19 mouse cellular contexts compared by ENCODE assay signal in the genomic region with DNA sequence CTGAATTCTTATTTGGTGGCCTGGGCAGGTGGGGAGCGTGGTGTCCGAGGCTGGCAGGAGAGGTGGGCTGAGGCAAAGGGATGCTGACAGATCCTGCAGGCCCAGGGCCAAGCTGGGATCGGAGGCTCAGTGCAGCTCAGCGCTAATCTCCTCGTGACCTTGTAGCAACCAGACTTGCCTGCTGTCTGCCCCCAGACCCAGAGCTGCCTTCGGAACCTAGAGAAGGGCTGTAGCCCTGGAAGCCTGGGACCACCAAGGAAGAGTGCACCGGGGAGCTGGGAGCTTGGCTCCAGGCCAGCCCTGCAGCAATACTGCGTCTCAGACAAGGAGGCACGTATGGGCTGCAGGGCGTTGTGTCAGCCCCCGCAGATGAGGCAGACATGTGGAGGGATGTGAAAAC. TPM values are rescaled to one million over a fixed set of nuclear protein-coding genes. Genes with fewer than 3 reads are reported as not detected.
DNase-seq lines count a peak whose midpoint lies in the region; ATAC-seq and TF ChIP-seq lines count a peak whose summit lies in the region.
"Had no signal": no experiment of that assay in that cellular context is flagged by ENCODE, and none has a peak within 500 bp of the region (broad histone marks: within the 10 kb centered on the region; RNA-seq: fewer than 3 reads in every experiment).

No protein-coding gene starts in this region.

- TF ChIP-seq CTCF in lung, embryonic 14.5 days (IDR thresholded peaks at IDR 0.05; ENCODE audit: low read depth) = no peak
- TF ChIP-seq CTCF in lung, postnatal 0 days (IDR thresholded peaks at IDR 0.05) = no peak
- no peak for TF ChIP-seq CTCF in olfactory bulb, adult 2 months (IDR thresholded peaks at IDR 0.05; ENCODE audit: insufficient read depth, low read depth, low read length)

- no peaks in the 10 kb centered on the region for H3K9me3 ChIP-seq in lung, embryonic 14.5 days (ENCODE audit: low read depth, low read length)
- H3K9me3 ChIP-seq in lung, postnatal 0 days (ENCODE audit: low read length) = no peaks in the 10 kb centered on the region
- no peaks in the 10 kb centered on the region for H3K9me3 ChIP-seq in hindbrain, embryonic 15.5 days
- H3K9me3 ChIP-seq: G1E; limb, embryonic 13.5 days had no signal

- no peak overlapping the region for H3K4me2 ChIP-seq in lung, embryonic 14.5 days
- no peak overlapping the region for H3K4me2 ChIP-seq in lung, postnatal 0 days (replicated peaks; ENCODE audit: low read depth, low read length)
- H3K4me2 ChIP-seq in hindbrain, embryonic 15.5 days = peak overlapping the region; percentile 79
- H3K4me2 ChIP-seq: limb, embryonic 13.5 days had no signal

- H3K4me1 ChIP-seq in lung, embryonic 14.5 days (ENCODE audit: insufficient read depth) = no peaks in the 10 kb centered on the region
- H3K4me1 ChIP-seq in lung, postnatal 0 days (ENCODE audit: insufficient read depth, low read depth, low read length) = no peaks in the 10 kb centered on the region
- peaks cover 52% of the 10 kb centered on the region for H3K4me1 ChIP-seq in hindbrain, embryonic 15.5 days (replicated peaks)
- peaks cover 62% of the 10 kb centered on the region for H3K4me1 ChIP-seq in olfactory bulb, adult 2 months (ENCODE audit: control insufficient read depth, insufficient read depth, low read length)

- TF ChIP-seq POLR2A in olfactory bulb, adult 2 months (IDR thresholded peaks at IDR 0.05; ENCODE audit: insufficient read depth, low read depth, low read length) = no peak

- 24% methylated on average over 11 of the region's 11 CpGs for WGBS in lung, embryonic 14.5 days
- WGBS in lung, postnatal 0 days = 32% methylated on average over 11 of the region's 11 CpGs
- WGBS in hindbrain, embryonic 15.5 days = 35% methylated on average over 11 of the region's 11 CpGs
- WGBS in olfactory bulb, adult 2 months = 10% methylated on average over 11 of the region's 11 CpGs

- H3K27me3 ChIP-seq in lung, embryonic 14.5 days (ENCODE audit: insufficient read depth, low read length) = peaks cover 51% of the 10 kb centered on the region
- H3K27me3 ChIP-seq in lung, postnatal 0 days (replicated peaks; ENCODE audit: insufficient read depth, low read length) = peaks cover 25% of the 10 kb centered on the region; the same call in 1 of the 2 replicates
- no peaks in the 10 kb centered on the region for H3K27me3 ChIP-seq in hindbrain, embryonic 15.5 days

- no peak for ATAC-seq in cerebellum, adult (ENCODE audit: insufficient number of reproducible peaks, low FRiP score, low TSS enrichment)
- no peak for ATAC-seq in lung, embryonic 14.5 days (ENCODE audit: insufficient read depth)
- no peak for ATAC-seq in lung, postnatal 0 days
- no peak for ATAC-seq in hindbrain, embryonic 15.5 days (ENCODE audit: low FRiP score, low read depth)
- no peak for ATAC-seq in erythroblast, adult 5-6 weeks (replicated peaks; ENCODE audit: low FRiP score, poor library complexity, severe bottlenecking)

- peak; percentile 49 to 57 for DNase-seq in cerebellum, adult 18-20 months
- peak; percentile 29 for DNase-seq in lung, embryonic 14.5 days
- DNase-seq in lung, postnatal 0 days (ENCODE audit: low spot score) = no peak
- DNase-seq in layer of hippocampus, adult 9-11 months = no peak
- DNase-seq: kidney, postnatal 14 days; right cerebral cortex, adult 18-20 months; thymus, postnatal 25 days had no signal

- H3K27ac ChIP-seq in lung, embryonic 14.5 days (ENCODE audit: low read depth) = no peak overlapping the region
- no peak overlapping the region for H3K27ac ChIP-seq in lung, postnatal 0 days (ENCODE audit: low read length)
- H3K27ac ChIP-seq in hindbrain, embryonic 15.5 days (replicated peaks) = peak overlapping the region; percentile 38
- H3K27ac ChIP-seq in olfactory bulb, adult 2 months (ENCODE audit: insufficient read depth, low read depth, low read length) = peak overlapping the region; percentile 73
- H3K27ac ChIP-seq: limb, embryonic 13.5 days had no signal

- no peaks in the 10 kb centered on the region for H3K36me3 ChIP-seq in lung, embryonic 14.5 days (ENCODE audit: insufficient read depth)
- H3K36me3 ChIP-seq in lung, postnatal 0 days (ENCODE audit: insufficient read depth, low read length) = no peaks in the 10 kb centered on the region
- H3K36me3 ChIP-seq in hindbrain, embryonic 15.5 days = peaks cover 23% of the 10 kb centered on the region
- H3K36me3 ChIP-seq: G1E; limb, embryonic 13.5 days had no signal

- H3K9ac ChIP-seq in lung, embryonic 14.5 days = no peak overlapping the region
- no peak overlapping the region for H3K9ac ChIP-seq in lung, postnatal 0 days (replicated peaks; ENCODE audit: low read depth)
- peak overlapping the region; percentile 94 for H3K9ac ChIP-seq in hindbrain, embryonic 15.5 days
- H3K9ac ChIP-seq: limb, embryonic 13.5 days had no signal

- H3K4me3 ChIP-seq in lung, embryonic 14.5 days (ENCODE audit: low read depth, low read length) = no peak overlapping the region
- no peak overlapping the region for H3K4me3 ChIP-seq in lung, postnatal 0 days (ENCODE audit: low read depth, low read length)
- H3K4me3 ChIP-seq in hindbrain, embryonic 15.5 days = peak overlapping the region; percentile 75
- peak overlapping the region; percentile 97 for H3K4me3 ChIP-seq in olfactory bulb, adult 2 months (ENCODE audit: insufficient read depth, low read depth, low read length)
- H3K4me3 ChIP-seq: limb, embryonic 13.5 days had no signal

- TF ChIP-seq EP300 in lung, postnatal 0 days (IDR thresholded peaks at IDR 0.05) = no peak

RNA-seq across cellular contexts. Expression of a gene that starts 2.5 kb away (rescaled TPM):
- polyA plus RNA-seq in lung, embryonic 14.5 days (2014; fragmentation: Nextera tagmentation; extraction: Ambion mirVana) = 0.74 and 0.89 TPM in 2 replicates
- polyA plus RNA-seq in lung, postnatal 0 days (2015; fragmentation: Nextera tagmentation; extraction: Ambion mirVana) = 0.57 and 0.73 TPM in 2 replicates
- 487 and 576 TPM in 2 replicates for polyA plus RNA-seq in hindbrain, embryonic 15.5 days (2015; fragmentation: Nextera tagmentation; extraction: Ambion mirVana)
- polyA plus RNA-seq in olfactory bulb, adult 2 months (2012; ENCODE audit: insufficient read depth, insufficient read length, low replicate concordance, missing spikeins) = 361 and 745 TPM in 2 replicates
- 11.5 and 14.6 TPM in 2 replicates for total RNA-seq in erythroblast, adult 5-6 weeks (2015; ENCODE audit: low replicate concordance)
- total RNA-seq in erythroblast, adult 5-6 weeks (2017; ENCODE audit: low replicate concordance) = 3.8 and 4.9 TPM in 2 replicates

RNA-seq across cellular contexts. Expression of a gene that starts 30.7 kb away (rescaled TPM):
- polyA plus RNA-seq in lung, embryonic 14.5 days (2014; fragmentation: Nextera tagmentation; extraction: Ambion mirVana) = 130 and 131 TPM in 2 replicates
- 488 and 561 TPM in 2 replicates for polyA plus RNA-seq in lung, postnatal 0 days (2015; fragmentation: Nextera tagmentation; extraction: Ambion mirVana)
- polyA plus RNA-seq in hindbrain, embryonic 15.5 days (2015; fragmentation: Nextera tagmentation; extraction: Ambion mirVana) = 302 and 308 TPM in 2 replicates
- polyA plus RNA-seq in olfactory bulb, adult 2 months (2012; ENCODE audit: insufficient read depth, insufficient read length, low replicate concordance, missing spikeins) = not detected in 2 replicates
- 11.7 and 35.0 TPM in 2 replicates for total RNA-seq in erythroblast, adult 5-6 weeks (2015; ENCODE audit: low replicate concordance)
- total RNA-seq in erythroblast, adult 5-6 weeks (2017; ENCODE audit: low replicate concordance) = 11.0 and 11.3 TPM in 2 replicates

RNA-seq across cellular contexts. Expression of a gene that starts 59.0 kb away (rescaled TPM):
- polyA plus RNA-seq in lung, embryonic 14.5 days (2014; fragmentation: Nextera tagmentation; extraction: Ambion mirVana) = not detected in 2 replicates
- polyA plus RNA-seq in lung, postnatal 0 days (2015; fragmentation: Nextera tagmentation; extraction: Ambion mirVana) = not detected in 2 replicates
- 5.2 and 5.4 TPM in 2 replicates for polyA plus RNA-seq in hindbrain, embryonic 15.5 days (2015; fragmentation: Nextera tagmentation; extraction: Ambion mirVana)
- not detected in 2 replicates for polyA plus RNA-seq in olfactory bulb, adult 2 months (2012; ENCODE audit: insufficient read depth, insufficient read length, low replicate concordance, missing spikeins)
- not detected in 2 replicates for total RNA-seq in erythroblast, adult 5-6 weeks (2015; ENCODE audit: low replicate concordance)
- total RNA-seq in erythroblast, adult 5-6 weeks (2017; ENCODE audit: low replicate concordance) = not detected in 2 replicates
- total RNA-seq: G1E; gastrocnemius, postnatal 4 days; monocyte, adult 5-6 weeks had no signal
- polyA plus RNA-seq: G1E; heart, embryonic 14.5 days; intestine, embryonic 14.5 days; limb, embryonic 13.5 days; lung, embryonic 16.5 days; stomach, embryonic 14.5 days had no signal

Comparison
In these comparisons a context has a peak if more than half of its experiments do, and no peak if none do; other contexts are left out.
1. DNase-seq: peak in cerebellum, adult 18-20 months (2 of 2) and lung, embryonic 14.5 days (single experiment); none in lung, postnatal 0 days (single experiment) and layer of hippocampus, adult 9-11 months (single experiment).
2. H3K27ac ChIP-seq: peak in hindbrain, embryonic 15.5 days (single experiment) and olfactory bulb, adult 2 months (single experiment); none in lung, embryonic 14.5 days (single experiment) and lung, postnatal 0 days (single experiment).
3. H3K4me3 ChIP-seq: peak in hindbrain, embryonic 15.5 days (single experiment) and olfactory bulb, adult 2 months (single experiment); none in lung, embryonic 14.5 days (single experiment) and lung, postnatal 0 days (single experiment).
4. RNA of a gene that starts 2.5 kb away (polyA plus RNA-seq): 487 to 576 TPM in hindbrain, embryonic 15.5 days and 361 to 745 TPM in olfactory bulb, adult 2 months; 0.74 to 0.89 TPM in lung, embryonic 14.5 days and 0.57 to 0.73 TPM in lung, postnatal 0 days; every median in the first group is over 100 times any median in the second.